ENCODE assay signal across 28 mouse cellular contexts in the genomic region with DNA sequence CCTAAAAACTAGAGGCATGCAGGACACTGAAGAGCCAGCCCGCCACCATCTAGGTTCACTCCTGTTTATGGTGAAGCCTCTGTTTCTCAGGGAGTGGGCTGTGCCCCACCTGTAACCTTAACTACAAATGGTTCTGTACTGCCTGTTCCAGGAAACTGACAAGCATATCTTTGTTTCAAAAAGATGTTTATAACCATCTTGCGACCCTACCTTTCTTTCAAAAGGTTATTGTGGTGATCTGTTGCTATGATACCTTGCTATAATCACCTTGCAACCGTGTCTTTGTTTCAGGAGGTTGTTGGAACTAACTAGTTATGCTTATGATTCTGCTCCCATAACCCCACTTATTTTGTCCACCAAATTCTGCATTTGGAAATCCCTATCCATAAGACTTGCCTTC. TPM values are rescaled to one million over a fixed set of nuclear protein-coding genes. Genes with fewer than 3 reads are reported as not detected.
A peak's percentile ranks its signal among the peaks of the same experiment; 100 is the strongest.
DNase-seq lines count a peak whose midpoint lies in the region; ATAC-seq lines count a peak whose summit lies in the region.
"Had no signal": no experiment of that assay in that cellular context is flagged by ENCODE, and none has a peak within 500 bp of the region (broad histone marks: within the 10 kb centered on the region; RNA-seq: fewer than 3 reads in every experiment).

No protein-coding gene starts in this region.

- DNase-seq in heart, adult 11 months: peak; percentile 29
- DNase-seq in CD4-positive, CD25-positive, alpha-beta regulatory T cell, adult 2 months (ENCODE audit: low read depth, low spot score): peak; percentile 38
- no peak for DNase-seq in thymus, postnatal 4 days
- no peak for DNase-seq in urinary bladder, adult 2 months (ENCODE audit: low spot score)
- DNase-seq in gastrocnemius, adult 8-10 months (ENCODE audit: low spot score in 2 of 2): no peak
- DNase-seq: adrenal gland, adult 2 months; adrenal gland, adult 8-10 months; adrenal gland, postnatal 10 days; adrenal gland, postnatal 14 days; adrenal gland, postnatal 25 days; adrenal gland, postnatal 36 days; B cell, adult 2 months; cerebellum, adult 11 months; cerebellum, adult 11-12 months; cerebellum, adult 18-20 months; cerebellum, adult 2 months; cerebellum, adult 8-10 months had no signal

- no peak overlapping the region for H3K27ac ChIP-seq in heart, embryonic 11.5 days (ENCODE audit: low read depth, low read length)

- 91% methylated on average over 3 of the region's 3 CpGs for WGBS in heart, embryonic 11.5 days (ENCODE audit: insufficient replicate concordance)

- no peak overlapping the region for H3K4me2 ChIP-seq in heart, embryonic 11.5 days

- no peaks in the 10 kb centered on the region for H3K27me3 ChIP-seq in heart, embryonic 11.5 days (ENCODE audit: control insufficient read depth, insufficient read depth, low read length)
- H3K27me3 ChIP-seq: CH12.LX, Patski had no signal

- H3K4me1 ChIP-seq in heart, embryonic 11.5 days (ENCODE audit: control insufficient read depth, insufficient read depth, low read length): no peaks in the 10 kb centered on the region

- no peak overlapping the region for H3K9ac ChIP-seq in heart, embryonic 11.5 days (ENCODE audit: low read depth, low read length)

- H3K4me3 ChIP-seq in heart, embryonic 11.5 days (ENCODE audit: low read depth, low read length): no peak overlapping the region

- ATAC-seq in heart, embryonic 11.5 days (replicated peaks; ENCODE audit: insufficient number of reproducible peaks, low FRiP score, low TSS enrichment): no peak
- ATAC-seq in CD4-positive, CD25-positive, alpha-beta regulatory T cell, adult 4 months: peak; percentile 60
- ATAC-seq in activated CD4-positive, CD25-positive, alpha-beta regulatory T cell, adult 4 months: peak; percentile 68

- no peaks in the 10 kb centered on the region for H3K9me3 ChIP-seq in heart, embryonic 11.5 days (replicated peaks; ENCODE audit: control insufficient read depth, low read length)
- H3K9me3 ChIP-seq: G1E had no signal

- H3K36me3 ChIP-seq in heart, embryonic 11.5 days (ENCODE audit: control insufficient read depth, insufficient read depth, low read length): no peaks in the 10 kb centered on the region

RNA-seq across cellular contexts. Expression of a gene that starts 16.1 kb away (rescaled TPM):
- 0.11 TPM in 1 of 2 replicates, not detected in the other for polyA plus RNA-seq in heart, embryonic 11.5 days (2014; fragmentation: Nextera tagmentation; extraction: Ambion mirVana)
- 100 to 1,000 TPM; 158 to 164 TPM for polyA plus RNA-seq in CD4-positive, CD25-positive, alpha-beta regulatory T cell, adult 4 months (2017; shearing (Covaris generic))
- 10 to 100 TPM; 88.3 to 94.9 TPM for polyA plus RNA-seq in activated CD4-positive, CD25-positive, alpha-beta regulatory T cell, adult 4 months (2017; shearing (Covaris generic))
- polyA plus RNA-seq in urinary bladder, adult 2 months (2012; rRNA removed): 0.01 TPM in 1 of 2 replicates, not detected in the other
- not detected for total RNA-seq in gastrocnemius, adult 8-10 months (2022)
- total RNA-seq: adrenal gland, adult 18-20 months; adrenal gland, adult 2 months; adrenal gland, postnatal 14 days; adrenal gland, postnatal 25 days; adrenal gland, postnatal 36 days; CH12.LX had no signal
- polyA plus RNA-seq: C2C12, G1E, Patski had no signal

RNA-seq across cellular contexts. Expression of a gene that starts 59.2 kb away (rescaled TPM):
- polyA plus RNA-seq in heart, embryonic 11.5 days (2014; fragmentation: Nextera tagmentation; extraction: Ambion mirVana): 28.9 and 34.0 TPM in 2 replicates
- polyA plus RNA-seq in CD4-positive, CD25-positive, alpha-beta regulatory T cell, adult 4 months (2017; shearing (Covaris generic)): 10 to 100 TPM; 27.4 to 37.3 TPM
- 10 to 100 TPM; 25.5 to 30.9 TPM for polyA plus RNA-seq in activated CD4-positive, CD25-positive, alpha-beta regulatory T cell, adult 4 months (2017; shearing (Covaris generic))
- polyA plus RNA-seq in urinary bladder, adult 2 months (2012; rRNA removed): 18.0 and 18.9 TPM in 2 replicates
- 1 to 10 TPM; 6.0 to 7.7 (median 7.5) TPM for total RNA-seq in gastrocnemius, adult 8-10 months (2022)

RNA-seq across cellular contexts. Expression of a gene that starts 59.4 kb away (rescaled TPM):
- polyA plus RNA-seq in heart, embryonic 11.5 days (2014; fragmentation: Nextera tagmentation; extraction: Ambion mirVana): 18.2 and 22.1 TPM in 2 replicates
- polyA plus RNA-seq in CD4-positive, CD25-positive, alpha-beta regulatory T cell, adult 4 months (2017; shearing (Covaris generic)): 10 to 100 TPM; 24.0 to 25.6 TPM
- polyA plus RNA-seq in activated CD4-positive, CD25-positive, alpha-beta regulatory T cell, adult 4 months (2017; shearing (Covaris generic)): 10 to 100 TPM; 19.6 to 24.6 TPM
- polyA plus RNA-seq in urinary bladder, adult 2 months (2012; rRNA removed): 8.6 and 9.3 TPM in 2 replicates
- 10 to 100 TPM; 10.8 to 13.5 (median 11.0) TPM for total RNA-seq in gastrocnemius, adult 8-10 months (2022)

RNA-seq across cellular contexts. Expression of a gene that starts 59.8 kb away (rescaled TPM):
- not detected in 2 replicates for polyA plus RNA-seq in heart, embryonic 11.5 days (2014; fragmentation: Nextera tagmentation; extraction: Ambion mirVana)
- 1,000 to 10,000 TPM; 1,336 to 1,816 TPM for polyA plus RNA-seq in CD4-positive, CD25-positive, alpha-beta regulatory T cell, adult 4 months (2017; shearing (Covaris generic))
- 1,000 to 10,000 TPM in 1 of 2 experiments, 100 to 1,000 TPM in 1; 971 to 1,075 TPM for polyA plus RNA-seq in activated CD4-positive, CD25-positive, alpha-beta regulatory T cell, adult 4 months (2017; shearing (Covaris generic))
- polyA plus RNA-seq in urinary bladder, adult 2 months (2012; rRNA removed): 0.14 and 0.15 TPM in 2 replicates
- total RNA-seq in gastrocnemius, adult 8-10 months (2022): not detected
- total RNA-seq: adrenal gland, adult 18-20 months; adrenal gland, adult 2 months; adrenal gland, adult 8-10 months; adrenal gland, postnatal 14 days; adrenal gland, postnatal 25 days; adrenal gland, postnatal 36 days; adrenal gland, postnatal 4 days; CH12.LX; MEL had no signal
- polyA plus RNA-seq: brain, embryonic 14.5 days; C2C12; cerebellum, adult 2 months; G1E; Patski had no signal

Comparison
In these comparisons a context has a peak if more than half of its experiments do, and no peak if none do; other contexts are left out.
1. DNase-seq: peak in heart, adult 11 months (single experiment) and CD4-positive, CD25-positive, alpha-beta regulatory T cell, adult 2 months (single experiment); none in thymus, postnatal 4 days (single experiment), urinary bladder, adult 2 months (single experiment) and gastrocnemius, adult 8-10 months (0 of 2).
2. RNA of a gene that starts 16.1 kb away (polyA plus RNA-seq): 158 to 164 TPM in CD4-positive, CD25-positive, alpha-beta regulatory T cell, adult 4 months and 88.3 to 94.9 TPM in activated CD4-positive, CD25-positive, alpha-beta regulatory T cell, adult 4 months; 0.11 TPM in heart, embryonic 11.5 days and 0.01 TPM in urinary bladder, adult 2 months; every median in the first group is over 10 times any median in the second.